Mouse (Mus musculus): ENCODE measurements at regions not wholly inside any gene's neighbourhood (a gene's known extent, or its start where the extent isn't known, plus 50 kb on each side); places are given as distances from the start of the nearest gene placed in this dataset.
"Not testable (repeated sequence)": the region's sequence is repeated elsewhere in the genome, so short reads cannot be mapped to it uniquely, and the experiment has no call there.

DNA sequence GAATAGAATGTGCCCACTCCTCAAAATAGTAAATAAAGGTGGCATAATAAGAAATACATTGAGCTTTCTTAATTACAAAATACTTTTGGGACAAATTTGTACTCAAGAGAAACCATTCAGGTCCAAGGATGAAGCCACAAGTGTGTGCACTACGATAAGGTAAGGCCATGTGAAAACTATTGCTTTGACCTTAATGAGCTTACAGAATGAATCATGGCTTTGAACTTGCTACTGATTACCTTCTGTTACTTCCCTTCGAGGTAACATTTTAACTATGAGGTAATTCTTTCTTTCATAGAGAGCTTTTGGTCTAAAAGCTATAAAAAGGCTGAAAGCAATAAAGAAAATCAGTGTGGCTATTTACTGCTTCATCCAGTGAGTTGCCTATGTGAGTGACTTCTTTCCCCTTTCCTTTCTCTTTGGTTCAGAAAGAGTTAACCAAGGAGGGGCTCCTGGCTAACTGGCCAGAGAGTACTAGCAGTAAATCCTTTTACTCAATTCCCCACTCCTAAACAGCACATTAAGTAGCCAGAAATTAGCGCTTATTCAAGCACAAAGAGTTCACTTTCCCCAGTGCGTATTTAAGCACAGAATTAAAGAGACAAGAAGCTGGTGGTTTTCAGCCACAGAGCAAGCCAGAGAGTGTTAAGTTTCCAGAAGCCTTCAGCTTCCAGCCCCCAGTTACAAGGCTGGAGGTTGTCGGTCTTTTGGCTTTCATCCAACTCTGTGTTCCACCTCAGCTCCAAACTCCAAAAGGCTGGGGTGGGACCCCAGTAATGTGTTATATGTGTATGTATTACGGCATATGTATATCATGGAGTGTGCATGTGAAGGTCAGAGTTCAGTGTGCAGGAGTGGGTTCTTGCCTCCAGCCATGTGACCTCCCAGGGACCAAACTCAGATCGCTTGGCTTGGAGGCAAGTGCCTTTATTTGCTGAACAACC, 194.3 kb upstream of the Gm10131 start:
- no peak for DNase-seq (ENCODE audit: low spot score in 2 of 2)

DNA sequence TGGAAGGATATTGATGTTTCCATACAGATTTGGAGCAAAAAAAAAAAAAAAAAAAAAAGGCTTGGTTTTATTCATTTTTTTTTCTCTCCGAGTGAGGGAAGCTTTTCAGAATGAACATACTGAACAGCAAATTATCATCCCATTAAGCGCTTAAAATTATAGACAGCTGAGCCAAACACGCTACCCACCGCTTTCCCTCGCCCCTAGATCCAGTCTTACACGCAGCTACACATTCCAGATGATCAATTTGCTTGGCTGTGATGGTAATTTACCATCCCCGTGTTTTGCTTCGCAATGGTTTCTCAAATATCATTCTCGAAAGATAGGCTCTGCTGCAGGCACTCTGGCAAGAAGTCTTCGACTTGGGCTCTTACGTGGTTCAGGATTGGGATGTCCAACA, 192.3 kb upstream of the Gm10131 start:
- DNase-seq (ENCODE audit: low spot score in 2 of 2) = no peak

DNA sequence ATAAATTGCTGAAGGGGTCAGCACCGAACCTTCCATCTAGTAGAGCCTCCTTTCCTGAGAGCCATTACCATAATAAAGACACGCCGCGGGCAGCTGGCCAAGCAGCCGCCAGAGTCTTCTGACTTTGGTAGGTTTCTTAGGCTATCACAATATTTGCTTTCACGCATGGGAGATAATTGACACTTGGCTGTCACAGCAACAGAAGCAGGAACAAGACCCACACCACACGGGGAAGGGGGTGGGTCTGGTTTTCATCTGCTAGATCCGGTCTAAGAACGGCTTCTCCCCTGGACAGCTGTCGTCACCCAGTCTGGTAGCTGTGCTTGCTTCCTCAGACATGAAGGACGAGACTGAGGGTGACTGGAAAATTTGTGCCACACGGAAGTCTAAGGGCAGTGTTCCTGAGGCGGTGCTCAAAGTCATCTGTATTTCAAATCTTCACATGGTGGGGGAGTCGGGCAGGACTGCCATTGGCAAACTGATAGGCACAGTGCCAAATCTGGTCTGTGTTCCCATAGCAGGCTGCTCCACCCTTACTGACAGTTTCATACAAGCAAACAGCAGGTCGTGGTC, 188.9 kb upstream of the Gm10131 start:
- peak; percentile 64 to 72 for DNase-seq (ENCODE audit: low spot score in 2 of 2)

- DNase-seq (ENCODE audit: low spot score in 2 of 2) = no peak
Measured at GRCm38 (mm10) chr8:34294721-34295120, 183.2 kb upstream of the Gm10131 start.

DNA sequence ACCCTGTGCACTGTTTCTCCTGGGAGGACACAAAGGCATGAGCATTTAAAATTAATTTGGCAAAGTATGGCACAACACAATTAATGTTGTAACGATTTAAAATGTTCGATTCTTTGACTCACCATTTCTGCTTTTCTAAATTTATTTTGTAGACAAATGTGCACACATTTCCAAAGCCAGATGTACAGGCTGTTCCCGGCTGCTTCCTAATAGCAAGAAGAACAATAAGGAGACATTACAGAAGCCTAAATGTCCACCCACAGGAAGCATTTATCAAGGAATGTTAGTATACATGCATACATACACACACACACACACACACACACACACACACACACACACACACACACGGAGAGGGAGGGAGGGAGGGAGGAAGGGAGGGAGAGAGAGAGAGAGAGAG, 179.1 kb upstream of the Gm10131 start:
- no peak for DNase-seq (ENCODE audit: low spot score in 2 of 2)

- peak; percentile 21 to 27 for DNase-seq (ENCODE audit: low spot score in 2 of 2)
Measured at GRCm38 (mm10) chr8:34287801-34288200, 176.3 kb upstream of the Gm10131 start.

GRCm38 (mm10) chr8:34284576-34284975, 173.0 kb upstream of the Gm10131 start:
- no peak for DNase-seq (ENCODE audit: low spot score in 2 of 2)

DNA sequence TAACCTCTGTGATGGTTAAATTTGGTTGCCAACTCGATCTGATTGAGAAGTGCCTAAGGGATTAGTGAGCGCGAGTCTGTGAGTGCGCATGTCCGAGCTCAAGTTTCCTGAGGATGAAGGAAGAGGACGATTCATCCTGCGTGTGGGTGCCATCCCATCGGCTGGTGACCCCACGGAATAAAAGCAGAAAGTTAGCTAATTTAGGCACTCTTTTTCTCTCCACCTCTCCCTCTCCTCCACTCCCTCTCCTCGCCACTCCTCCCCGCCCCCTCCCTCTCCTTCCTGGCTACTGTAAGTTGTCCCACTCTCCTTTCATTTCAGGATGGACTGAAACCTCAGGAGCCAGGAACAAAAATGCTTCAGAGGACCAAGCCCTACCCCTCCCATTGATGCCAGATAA, 168.9 kb upstream of the Gm10131 start:
- DNase-seq (ENCODE audit: low spot score in 2 of 2) = no peak

DNA sequence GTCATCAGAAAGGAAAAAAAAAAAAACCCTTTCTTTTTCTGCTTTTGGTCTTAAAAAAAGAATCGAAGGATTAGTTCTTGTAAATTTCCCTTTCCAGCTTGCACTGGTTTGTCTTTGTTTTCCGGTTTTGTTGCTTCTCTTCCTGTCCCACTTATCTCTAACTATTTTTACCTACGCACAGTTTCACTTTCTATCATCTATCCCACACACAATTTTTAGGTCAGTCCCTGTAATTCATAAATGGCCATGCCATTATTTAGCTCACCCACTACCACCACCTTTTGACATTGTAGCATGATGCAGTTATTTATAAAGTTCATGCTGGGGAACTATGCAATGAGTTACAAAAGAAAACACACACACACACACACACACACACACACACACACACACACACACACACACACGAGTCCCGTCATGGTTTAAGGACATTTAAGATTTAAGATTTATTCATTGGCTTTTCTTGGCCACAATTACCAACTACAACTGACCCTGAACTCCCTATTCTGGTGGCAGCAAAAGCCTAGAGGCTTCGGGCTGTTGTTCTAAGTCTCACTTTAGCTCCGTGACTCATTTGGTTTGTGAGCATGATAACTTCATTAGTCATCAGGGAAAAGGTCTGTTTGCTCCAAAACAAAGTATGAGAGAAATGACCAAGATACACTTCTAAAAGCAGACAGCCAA, 164.6 kb upstream of the Gm10131 start:
- no peak for DNase-seq (ENCODE audit: low spot score in 2 of 2)

DNA sequence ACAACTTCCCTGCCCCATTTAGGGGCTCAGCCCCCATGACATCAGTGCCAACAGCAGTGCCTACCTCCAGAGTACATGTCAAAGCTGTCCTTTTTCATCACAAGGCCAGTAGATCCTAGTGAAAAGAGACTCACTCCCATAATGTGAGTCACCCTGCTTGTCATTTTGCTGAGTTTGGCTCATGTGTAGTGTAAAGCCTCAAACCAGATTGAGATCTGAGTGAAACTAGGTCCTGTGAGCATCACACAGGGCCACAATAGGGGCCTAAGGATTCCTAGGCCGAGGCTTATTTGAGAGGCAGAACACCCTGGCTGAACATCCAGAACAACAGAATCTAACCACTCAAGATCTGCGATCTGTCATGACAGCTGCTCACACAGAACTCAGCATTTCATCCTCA, 163.3 kb upstream of the Gm10131 start:
- not testable (repeated sequence) for DNase-seq (ENCODE audit: low spot score in 2 of 2)

GRCm38 (mm10) chr8:34274171-34274570, 162.6 kb upstream of the Gm10131 start:
- DNase-seq (ENCODE audit: low spot score in 2 of 2) = no peak

GRCm38 (mm10) chr8:34269848-34270247, 158.3 kb upstream of the Gm10131 start:
- no peak for DNase-seq (ENCODE audit: low spot score in 2 of 2)

DNA sequence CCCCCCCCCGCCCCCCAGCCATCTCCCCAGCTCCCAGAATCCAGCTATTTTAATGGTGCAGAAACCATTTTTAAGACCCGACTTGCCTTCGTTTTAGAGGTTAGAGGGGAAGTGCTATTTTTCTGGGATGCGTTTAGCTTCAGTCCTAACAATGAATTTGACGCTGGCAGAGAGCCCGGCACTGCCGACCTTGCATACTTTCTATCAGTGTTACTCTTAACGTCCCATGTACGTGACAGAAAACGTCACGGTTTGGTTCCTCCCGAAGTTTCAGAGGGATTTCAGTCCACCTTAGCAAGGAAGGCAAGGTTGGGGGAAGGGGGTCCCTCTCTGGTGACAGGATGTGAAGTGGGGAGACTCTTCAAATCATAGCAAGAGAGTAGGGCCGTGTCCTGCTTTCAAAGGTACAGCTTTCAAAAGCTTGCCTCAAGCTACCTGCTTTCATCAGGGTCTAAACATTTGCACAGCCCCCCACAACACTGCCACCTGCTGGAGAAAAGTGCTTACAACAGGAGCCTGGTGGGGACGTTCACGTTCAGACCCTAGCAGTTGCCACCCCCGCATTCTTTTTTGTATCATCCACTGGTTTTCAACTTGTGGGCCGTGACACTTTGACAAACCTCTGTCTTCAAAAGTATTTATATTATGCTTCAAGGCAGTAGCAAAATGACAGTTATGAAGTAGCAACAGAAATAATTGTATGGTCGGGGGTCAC, 157.4 kb upstream of the Gm10131 start:
- no peak for DNase-seq (ENCODE audit: low spot score in 2 of 2)

DNA sequence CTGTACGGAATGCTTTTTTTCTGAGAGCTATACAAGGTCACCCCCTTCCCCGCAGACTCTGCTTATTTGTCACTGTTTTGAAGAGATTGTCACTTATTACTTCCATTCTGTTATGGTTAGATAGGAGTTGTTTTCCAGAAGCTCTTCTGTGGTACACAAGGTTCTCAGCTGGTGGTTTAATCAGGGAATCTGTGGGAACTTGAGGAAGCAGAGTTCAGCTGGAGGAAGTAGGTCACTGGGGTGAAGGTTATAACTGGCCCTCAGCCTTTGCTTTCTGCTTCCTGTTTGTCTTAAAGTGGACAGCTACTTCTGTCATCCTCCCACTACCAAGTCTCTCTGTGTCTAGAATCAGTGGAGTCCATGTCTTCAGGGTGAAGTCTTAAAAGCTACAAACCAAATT, 143.4 kb upstream of the Gm10131 start:
- DNase-seq (ENCODE audit: low spot score in 2 of 2) = no peak

- DNase-seq (ENCODE audit: low spot score in 2 of 2) = no peak
Measured at GRCm38 (mm10) chr8:34251934-34252333, 140.4 kb upstream of the Gm10131 start.

DNA sequence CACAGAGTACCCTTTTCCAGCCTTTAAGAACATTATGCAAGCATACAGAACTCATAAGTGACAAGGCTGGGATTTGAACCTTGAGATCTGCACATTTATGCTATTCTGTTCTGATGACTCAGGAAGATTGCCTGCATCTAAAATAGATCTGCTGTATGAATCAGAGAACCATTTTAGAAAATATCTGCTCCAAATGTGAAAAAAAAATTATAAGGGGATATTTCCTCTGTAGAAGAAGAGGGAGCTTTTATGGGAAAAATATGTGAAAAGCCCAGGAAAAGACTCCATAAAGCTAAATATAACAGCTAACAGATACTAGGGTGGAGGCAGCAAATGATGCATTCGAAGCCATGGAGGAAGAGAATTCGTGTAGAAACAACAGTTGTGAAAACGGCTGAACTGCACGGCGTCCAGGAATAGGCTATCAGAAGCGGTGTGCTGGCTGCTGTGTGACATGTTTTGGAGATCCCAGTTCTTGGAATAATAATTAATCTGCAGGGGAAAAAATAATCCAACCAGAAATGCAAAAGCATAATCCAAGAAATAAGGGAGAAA, 127.9 kb upstream of the Gm10131 start:
- no peak for DNase-seq (ENCODE audit: low spot score in 2 of 2)

DNA sequence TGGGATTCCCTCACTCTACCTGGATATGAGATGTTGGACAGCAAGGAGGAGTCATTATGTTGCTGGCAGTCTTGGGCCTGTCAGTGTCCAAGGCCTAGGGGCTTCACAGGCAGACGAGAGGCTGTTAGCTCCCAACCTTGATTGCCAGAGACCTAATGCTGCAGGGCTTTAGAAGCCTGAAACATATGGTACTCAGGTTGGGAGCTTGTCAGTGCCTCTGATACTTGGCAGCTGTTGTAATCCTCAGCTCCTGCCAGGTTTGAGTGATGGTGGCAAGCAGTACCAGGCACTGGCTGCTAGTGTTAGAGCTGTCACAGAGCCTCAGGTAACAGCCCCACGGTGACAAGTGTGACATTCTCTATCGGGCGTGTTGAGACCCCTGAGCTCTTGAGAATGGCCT, 122.2 kb upstream of the Gm10131 start:
- no peak for DNase-seq (ENCODE audit: low spot score in 2 of 2)

GRCm38 (mm10) chr8:34229477-34229876, 117.9 kb upstream of the Gm10131 start:
- DNase-seq (ENCODE audit: low spot score in 2 of 2) = no peak

DNA sequence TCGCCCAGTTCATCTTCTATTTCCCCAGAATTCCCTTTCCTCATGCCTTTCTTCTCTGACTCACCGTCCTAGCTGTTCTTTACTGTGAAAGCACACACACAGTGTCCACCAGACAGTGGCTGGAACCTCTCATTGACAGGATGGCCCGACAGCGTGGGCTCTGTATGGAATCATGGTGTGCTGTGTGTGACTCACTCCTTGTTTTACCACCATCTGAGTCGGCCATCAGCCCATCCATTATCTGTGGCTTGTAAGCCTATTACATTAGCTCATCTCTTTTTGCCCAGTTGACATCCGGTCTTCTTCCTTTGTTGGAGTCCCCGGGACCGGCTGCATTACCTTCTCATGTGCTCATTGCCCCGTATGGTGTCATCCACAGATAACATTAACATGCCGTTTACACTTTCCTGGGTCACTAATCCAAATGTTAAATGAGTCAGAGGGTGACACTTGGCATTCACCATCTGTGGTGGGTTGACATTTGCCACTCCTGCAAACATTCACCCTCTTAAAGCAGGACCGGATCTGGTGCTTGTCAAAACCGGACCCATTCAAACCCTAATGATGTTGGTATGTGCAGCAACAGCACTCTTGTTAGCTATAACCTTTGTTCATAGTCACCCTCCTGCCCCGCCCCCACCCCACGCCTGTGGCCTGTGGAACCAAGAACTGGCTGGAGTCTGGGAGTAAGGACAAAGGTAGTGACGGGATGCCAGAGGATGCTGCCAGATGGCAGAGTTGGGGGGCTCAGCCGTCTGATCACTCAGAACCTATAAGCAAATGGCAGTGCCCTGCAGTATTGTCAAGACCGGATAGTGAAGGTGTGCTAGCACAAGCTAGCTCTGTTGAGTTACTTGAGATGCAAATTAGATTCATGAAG, 113.7 kb upstream of the Gm10131 start:
- DNase-seq (ENCODE audit: low spot score in 2 of 2) = peak in 1 of 2 experiments; percentile 21

GRCm38 (mm10) chr8:34222187-34222586, 110.7 kb upstream of the Gm10131 start:
- DNase-seq (ENCODE audit: low spot score in 2 of 2) = no peak

Data from urinary bladder, postnatal 36 days (tissue).